Mouse (Mus musculus): ENCODE data around the gene Rere. TPM values are rescaled to one million over a fixed set of nuclear protein-coding genes. Genes with fewer than 3 reads are reported as not detected.
"Not testable (repeated sequence)": the region's sequence is repeated elsewhere in the genome, so short reads cannot be mapped to it uniquely, and the experiment has no call there.

Gene Rere
- polyA plus RNA-seq, 1 experiment from 2014 or later = 57.2 TPM

DNA sequence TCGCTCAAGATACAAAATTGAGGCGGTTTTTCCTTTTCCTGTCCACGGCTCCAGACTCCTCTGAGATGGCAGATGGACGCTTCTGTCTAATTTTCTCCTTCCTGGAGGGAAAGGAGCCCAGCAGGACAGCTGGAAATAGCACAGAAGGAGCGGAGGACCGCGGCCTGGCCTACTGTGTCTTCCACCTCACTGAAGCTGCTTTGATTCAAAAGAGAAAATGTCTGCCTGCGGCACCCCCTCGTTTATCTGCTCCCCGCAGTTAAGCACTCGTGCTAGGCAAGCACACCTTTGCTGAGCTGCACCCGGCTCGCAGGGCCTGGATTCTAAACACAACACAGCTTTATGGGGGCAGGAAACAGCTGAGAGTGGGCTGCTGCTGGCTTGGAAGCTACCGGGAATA is 23.1 kb upstream of the Rere start:
- 0 out of 2 replicates have a peak overlapping the region, but pooled peaks have one; percentile 7 for H3K27ac ChIP-seq
- ATAC-seq (ENCODE audit: low FRiP score, low read depth) = no peak
- H3K27me3 ChIP-seq (replicated peaks) = no peaks in the 10 kb centered on the region
- no peak overlapping the region for H3K4me3 ChIP-seq
- WGBS = 72% methylated on average over 14 of the region's 14 CpGs
- peaks cover 8% of the 10 kb centered on the region for H3K4me1 ChIP-seq
- no peaks in the 10 kb centered on the region; the same call in 1 of the 2 replicates for H3K36me3 ChIP-seq
- H3K4me2 ChIP-seq (replicated peaks) = no peak overlapping the region
- 0 out of 2 replicates have a peak overlapping the region, but pooled peaks have one; percentile 7 for H3K9ac ChIP-seq
- no peaks in the 10 kb centered on the region for H3K9me3 ChIP-seq

DNA sequence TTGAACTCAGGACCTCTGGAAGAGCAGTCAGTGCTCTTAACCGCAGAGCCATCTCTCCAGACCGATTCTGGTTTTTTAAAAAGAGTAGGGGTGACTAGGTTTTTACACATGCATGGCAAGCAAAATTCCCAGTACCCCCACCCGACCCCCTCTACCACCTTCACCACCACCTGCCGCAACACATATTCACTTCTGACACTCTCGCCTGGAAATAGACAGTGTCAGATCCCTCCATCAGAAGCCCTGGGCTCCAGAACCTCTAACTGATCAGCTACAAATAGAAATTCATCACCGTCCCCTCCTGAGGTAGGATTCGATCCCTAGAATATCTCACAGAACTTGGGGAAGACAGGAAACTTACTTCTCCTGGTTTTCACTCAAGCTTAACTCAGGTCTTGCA is 21.9 kb upstream of the Rere start:
- no peaks in the 10 kb centered on the region for H3K27me3 ChIP-seq (replicated peaks)
- 92% methylated on average over 7 of the region's 7 CpGs for WGBS
- no peak overlapping the region for H3K4me3 ChIP-seq
- no peak overlapping the region for H3K9ac ChIP-seq
- no peak for ATAC-seq (ENCODE audit: low FRiP score, low read depth)
- H3K4me1 ChIP-seq = peaks cover 8% of the 10 kb centered on the region
- H3K36me3 ChIP-seq = no peaks in the 10 kb centered on the region; the same call in 1 of the 2 replicates
- H3K9me3 ChIP-seq = no peaks in the 10 kb centered on the region
- no peak overlapping the region for H3K27ac ChIP-seq
- no peak overlapping the region for H3K4me2 ChIP-seq (replicated peaks)

DNA sequence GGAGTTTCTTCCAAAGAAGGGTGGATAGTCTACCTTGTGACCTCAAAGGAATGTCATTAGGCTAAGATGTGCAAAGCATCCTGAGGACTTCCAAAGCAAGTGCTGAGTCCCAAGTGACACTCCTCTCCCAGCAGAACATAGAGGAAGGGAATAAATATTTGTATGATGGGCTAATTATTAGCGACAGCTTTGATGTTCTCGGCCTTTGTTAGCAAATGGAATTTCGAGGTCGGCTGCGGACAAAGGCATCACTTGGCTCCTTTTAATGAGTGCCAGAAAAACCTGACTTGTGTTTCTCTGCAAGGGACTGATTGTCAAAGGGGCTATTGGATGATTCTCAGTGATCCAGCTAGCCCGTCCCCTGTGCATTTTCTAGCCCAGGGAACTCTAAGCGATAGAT is 21.3 kb upstream of the Rere start:
- Histone ChIP-seq H3K27me3 (replicated peaks) (no peaks in the 10 kb centered on the region), H3K9me3 (no peaks in the 10 kb centered on the region), H3K9ac (no peak overlapping the region), H3K4me2 (replicated peaks) (no peak overlapping the region), H3K4me3 (no peak overlapping the region), H3K27ac (no peak overlapping the region), H3K36me3 (no peaks in the 10 kb centered on the region), H3K4me1 (peaks cover 8% of the 10 kb centered on the region)
- 50% methylated on average over 7 of the region's 7 CpGs for WGBS
- ATAC-seq (ENCODE audit: low FRiP score, low read depth) = no peak

DNA sequence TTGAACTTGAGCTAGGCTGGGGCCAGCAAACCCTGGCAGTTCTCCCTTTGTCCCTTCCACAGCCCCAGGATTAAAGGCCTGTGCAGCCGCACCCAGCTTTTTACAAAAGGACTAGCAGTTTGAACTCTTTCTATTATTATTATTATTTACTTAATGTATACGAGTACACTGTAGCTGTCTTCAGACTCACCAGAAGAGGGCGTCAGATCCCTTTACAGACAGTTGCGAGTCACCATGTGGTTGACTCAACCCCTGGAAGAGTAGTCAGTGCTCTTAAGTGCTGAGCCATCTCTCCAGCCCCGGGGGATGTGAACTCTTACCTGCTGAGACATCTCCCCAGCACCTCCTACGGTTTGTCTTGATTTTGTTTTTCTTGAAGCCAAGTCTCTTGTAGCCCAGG is 20.7 kb upstream of the Rere start:
- Histone ChIP-seq H3K9ac (no peak overlapping the region), H3K4me1 (peaks cover 8% of the 10 kb centered on the region), H3K36me3 (no peaks in the 10 kb centered on the region), H3K9me3 (no peaks in the 10 kb centered on the region), H3K27ac (no peak overlapping the region), H3K4me3 (no peak overlapping the region), H3K27me3 (replicated peaks) (no peaks in the 10 kb centered on the region), H3K4me2 (replicated peaks) (no peak overlapping the region)
- no peak for ATAC-seq (ENCODE audit: low FRiP score, low read depth)
- 33% methylated on average over 6 of the region's 6 CpGs for WGBS

DNA sequence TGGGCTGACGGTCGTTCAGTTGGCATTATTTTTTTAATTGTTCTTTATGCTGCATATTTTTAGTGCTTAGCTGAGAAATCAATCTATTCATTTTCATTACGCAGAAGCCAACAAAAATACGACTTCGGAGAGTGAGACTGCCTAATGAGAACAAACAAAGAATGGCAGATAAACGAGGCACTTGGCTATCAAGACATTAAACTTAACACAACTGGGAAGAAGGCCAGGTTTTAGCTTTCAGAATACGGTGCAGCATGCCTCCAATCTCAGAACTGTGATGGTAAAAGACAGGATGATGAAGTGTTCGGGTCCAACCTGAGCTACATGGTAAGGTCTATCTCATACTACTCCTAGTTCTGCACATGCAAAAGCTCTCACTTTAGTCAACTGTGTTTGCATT is 19.1 kb upstream of the Rere start:
- Histone ChIP-seq H3K27ac (no peak overlapping the region), H3K27me3 (replicated peaks) (no peaks in the 10 kb centered on the region), H3K36me3 (no peaks in the 10 kb centered on the region), H3K9ac (no peak overlapping the region), H3K4me3 (no peak overlapping the region), H3K4me1 (peaks cover 13% of the 10 kb centered on the region), H3K9me3 (no peaks in the 10 kb centered on the region), H3K4me2 (replicated peaks) (no peak overlapping the region)
- no peak for ATAC-seq (ENCODE audit: low FRiP score, low read depth)
- WGBS = 85% methylated on average over 8 of the region's 8 CpGs

DNA sequence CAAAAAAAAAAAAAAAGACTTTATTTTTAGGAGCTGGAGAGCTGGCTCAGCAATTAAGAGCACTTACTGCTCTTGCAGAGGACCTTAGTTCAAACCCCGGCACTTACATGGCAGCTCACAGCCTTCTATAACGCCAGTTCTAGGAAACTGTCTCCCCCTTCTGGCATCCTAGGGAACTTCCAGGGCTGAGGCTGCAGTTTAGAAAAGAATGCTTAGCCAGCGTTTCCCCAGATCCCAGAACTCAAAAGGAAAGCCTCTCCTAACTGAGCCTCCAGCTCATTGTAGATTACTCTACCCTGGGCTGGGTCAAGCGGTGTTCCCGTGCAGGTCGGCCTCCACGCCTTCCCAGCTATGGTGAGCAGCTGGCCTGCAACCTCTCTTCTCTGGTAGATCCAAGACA is 16.5 kb upstream of the Rere start:
- H3K4me2 ChIP-seq (replicated peaks) = no peak overlapping the region
- no peak overlapping the region for H3K27ac ChIP-seq
- no peaks in the 10 kb centered on the region for H3K9me3 ChIP-seq
- WGBS = 55% methylated on average over 7 of the region's 7 CpGs
- ATAC-seq (ENCODE audit: low FRiP score, low read depth) = no peak
- no peaks in the 10 kb centered on the region for H3K27me3 ChIP-seq (replicated peaks)
- H3K4me1 ChIP-seq = peaks cover 12% of the 10 kb centered on the region; the same call in 1 of the 2 replicates
- H3K36me3 ChIP-seq = no peaks in the 10 kb centered on the region
- H3K9ac ChIP-seq = no peak overlapping the region
- no peak overlapping the region for H3K4me3 ChIP-seq

DNA sequence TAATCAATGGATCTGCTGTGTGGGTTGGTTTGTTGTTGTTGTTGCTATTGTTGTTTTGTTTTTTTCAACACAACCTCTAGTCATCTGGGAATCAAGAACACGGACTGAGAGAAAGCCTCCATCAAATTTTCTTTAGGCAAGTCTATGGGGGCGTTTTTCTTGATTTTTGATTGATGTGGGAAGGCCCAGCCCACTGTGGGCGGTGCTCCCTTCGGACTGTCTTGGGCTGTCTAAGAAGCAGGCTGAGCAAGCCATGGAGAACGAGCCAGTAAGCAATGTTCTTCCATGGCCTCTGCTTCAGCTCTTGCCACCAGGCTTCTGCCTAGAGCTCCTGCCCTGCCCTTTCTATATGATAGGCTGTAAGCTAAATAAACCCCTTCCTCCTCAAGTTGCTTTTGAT is 16.0 kb upstream of the Rere start:
- WGBS = 74% methylated on average over 5 of the region's 5 CpGs
- Histone ChIP-seq H3K27me3 (replicated peaks) (no peaks in the 10 kb centered on the region), H3K4me3 (no peak overlapping the region), H3K27ac (no peak overlapping the region), H3K4me2 (replicated peaks) (no peak overlapping the region), H3K9ac (no peak overlapping the region), H3K4me1 (peaks cover 13% of the 10 kb centered on the region; the same call in 1 of the 2 replicates), H3K36me3 (no peaks in the 10 kb centered on the region), H3K9me3 (no peaks in the 10 kb centered on the region)
- ATAC-seq (ENCODE audit: low FRiP score, low read depth) = no peak

DNA sequence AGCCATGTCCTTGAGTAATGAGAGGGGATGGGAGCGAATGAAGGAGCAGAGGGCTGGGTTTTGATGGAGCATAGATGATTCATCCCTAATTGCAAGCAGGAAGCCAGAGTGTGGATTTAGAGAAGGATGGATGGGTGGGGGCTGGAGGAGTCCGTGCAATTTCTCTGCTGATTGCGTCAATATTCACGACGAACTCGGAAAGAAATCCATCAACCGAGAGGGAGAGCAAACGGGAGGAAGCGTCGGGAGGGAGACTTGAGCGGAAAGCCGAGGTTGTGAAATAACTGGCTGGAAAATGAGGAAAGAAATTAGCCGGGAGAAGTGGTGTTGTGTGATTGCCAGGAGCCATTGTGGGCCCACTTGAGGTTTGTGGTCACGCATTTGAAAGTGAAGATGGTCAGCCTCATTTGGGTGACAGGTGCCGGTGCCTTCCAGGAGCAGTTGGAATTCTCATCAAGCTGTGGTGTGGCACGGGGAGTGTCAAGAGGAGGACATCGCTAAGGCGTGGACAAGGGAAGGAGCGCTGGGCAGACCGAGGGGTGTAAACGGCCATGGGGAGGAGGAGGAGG is 14.7 kb upstream of the Rere start:
- H3K4me3 ChIP-seq = no peak overlapping the region
- no peaks in the 10 kb centered on the region for H3K9me3 ChIP-seq
- peaks cover 13% of the 10 kb centered on the region; the same call in 1 of the 2 replicates for H3K4me1 ChIP-seq
- no peaks in the 10 kb centered on the region for H3K27me3 ChIP-seq (replicated peaks)
- no peak overlapping the region for H3K27ac ChIP-seq
- H3K4me2 ChIP-seq (replicated peaks) = no peak overlapping the region; the same call in 1 of the 2 replicates
- no peak for ATAC-seq (ENCODE audit: low FRiP score, low read depth)
- no peak overlapping the region for H3K9ac ChIP-seq
- WGBS = 68% methylated on average over 21 of the region's 21 CpGs
- H3K36me3 ChIP-seq = no peaks in the 10 kb centered on the region

DNA sequence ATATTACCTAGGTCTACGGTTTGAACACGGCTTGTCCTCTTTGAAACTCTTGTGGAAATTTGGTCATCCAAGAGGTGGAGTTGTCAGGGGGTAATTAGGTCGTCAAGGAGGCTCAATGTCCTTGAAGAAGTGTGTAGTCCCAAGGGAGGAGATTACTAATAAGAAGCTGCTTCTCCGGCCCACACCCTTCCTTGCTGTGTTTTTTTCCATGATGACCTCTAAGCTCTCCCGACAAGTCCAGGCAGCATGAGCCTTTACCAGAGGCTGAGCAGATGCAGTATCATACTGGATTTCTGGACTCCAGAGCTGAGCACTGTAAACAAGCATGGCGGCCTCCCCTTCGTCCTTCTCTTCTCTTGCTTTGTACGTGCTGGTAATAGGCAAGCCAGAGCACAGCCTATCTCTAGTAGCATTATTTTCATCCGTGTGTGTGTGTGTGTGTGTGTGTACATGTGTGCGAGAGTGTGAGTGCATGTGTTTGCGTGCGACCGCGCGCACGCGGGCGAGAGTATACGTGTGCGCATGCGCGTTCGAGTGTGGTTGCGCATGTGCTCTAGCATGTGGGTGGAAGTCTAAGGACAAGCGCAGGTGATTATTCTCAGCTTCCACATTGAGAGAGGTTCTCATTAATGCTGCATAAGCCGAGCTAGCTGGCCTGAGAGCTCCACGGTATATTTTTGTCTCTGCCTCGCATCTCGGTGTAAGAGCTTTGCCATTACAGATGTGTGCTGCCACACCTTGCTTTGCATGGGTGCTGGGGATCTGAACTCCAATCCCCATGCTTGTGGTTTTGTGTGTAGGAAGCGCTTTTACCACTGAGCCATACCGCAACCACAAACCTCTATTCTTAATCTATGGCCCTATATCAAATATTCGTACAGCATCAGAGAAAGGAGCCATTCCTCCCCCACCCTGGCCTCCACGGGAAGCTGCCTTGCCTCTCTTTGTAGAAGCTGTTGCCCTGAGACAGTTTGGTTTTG is 12.5 kb upstream of the Rere start:
- Histone ChIP-seq H3K4me3 (no peak overlapping the region), H3K9me3 (no peaks in the 10 kb centered on the region), H3K27ac (no peak overlapping the region), H3K9ac (no peak overlapping the region), H3K27me3 (replicated peaks) (no peaks in the 10 kb centered on the region), H3K4me1 (peaks cover 29% of the 10 kb centered on the region), H3K36me3 (no peaks in the 10 kb centered on the region), H3K4me2 (replicated peaks) (no peak overlapping the region)
- 88% methylated on average over 33 of the region's 33 CpGs for WGBS
- ATAC-seq (ENCODE audit: low FRiP score, low read depth) = no peak

DNA sequence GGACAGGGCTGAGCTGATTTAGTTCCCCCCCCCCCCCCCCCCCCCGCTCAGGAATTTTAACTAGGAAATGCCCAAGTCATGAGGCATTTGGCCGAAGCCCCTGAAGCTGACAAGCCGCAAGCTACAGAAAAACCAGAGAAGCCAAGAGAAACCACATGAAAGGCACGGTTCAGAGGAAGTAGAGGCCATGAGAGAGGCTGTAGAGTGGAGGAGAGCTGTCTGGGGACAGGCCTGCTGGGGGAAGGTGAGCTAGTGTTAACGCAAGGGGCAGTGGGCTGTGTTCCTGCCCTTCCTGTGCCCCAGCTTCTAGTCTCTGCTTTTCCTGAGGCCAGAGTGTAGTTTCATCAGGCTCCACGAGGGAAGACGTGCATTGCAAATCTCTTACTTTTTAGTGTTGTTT is 11.8 kb upstream of the Rere start:
- Histone ChIP-seq H3K36me3 (no peaks in the 10 kb centered on the region), H3K4me3 (no peak overlapping the region), H3K9me3 (no peaks in the 10 kb centered on the region), H3K27ac (no peak overlapping the region), H3K27me3 (replicated peaks) (no peaks in the 10 kb centered on the region), H3K4me2 (replicated peaks) (no peak overlapping the region), H3K9ac (no peak overlapping the region), H3K4me1 (peaks cover 29% of the 10 kb centered on the region)
- ATAC-seq (ENCODE audit: low FRiP score, low read depth) = no peak
- 47% methylated on average over 7 of the region's 7 CpGs for whole genome bisulfite sequencing

DNA sequence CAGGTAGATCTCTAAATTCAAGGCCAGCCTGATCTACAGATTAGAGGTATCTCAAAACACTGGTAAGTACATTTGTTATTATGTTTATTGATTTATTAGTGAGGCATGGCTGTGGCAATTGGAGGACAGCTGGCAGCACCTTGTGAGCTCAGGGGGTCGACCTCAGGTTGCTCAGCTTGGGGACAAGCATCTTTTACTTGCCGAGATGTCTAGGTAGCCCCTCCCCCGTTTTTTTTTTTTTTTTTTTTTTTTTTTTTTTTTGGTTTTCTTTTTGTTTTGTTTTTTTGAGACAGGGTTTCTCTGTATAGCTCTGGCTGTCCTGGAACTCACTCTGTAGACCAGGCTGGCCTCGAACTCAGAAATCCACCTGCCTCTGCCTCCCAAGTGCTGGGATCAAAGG is 10.7 kb upstream of the Rere start:
- 73% methylated on average over 4 of the region's 4 CpGs for WGBS

DNA sequence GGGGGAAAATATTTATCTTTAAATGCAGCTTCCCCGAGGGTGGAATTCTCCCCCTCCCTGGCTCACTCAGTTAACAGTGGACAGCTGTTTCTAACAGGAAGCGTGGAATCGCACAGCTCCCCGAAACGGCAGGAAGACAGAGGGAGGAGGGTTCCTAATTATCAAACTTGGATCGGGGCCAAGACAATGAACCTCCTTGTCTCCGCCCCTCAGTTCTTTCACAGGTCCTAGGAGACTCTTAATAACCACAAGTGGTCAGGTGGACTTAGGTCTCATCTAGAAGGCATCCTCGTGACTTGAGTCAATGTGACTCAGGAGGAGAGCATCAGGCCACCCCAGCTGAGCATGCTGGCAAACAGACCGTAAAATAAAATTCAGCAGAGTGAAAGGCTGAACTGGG is 8.7 kb upstream of the Rere start:
- no peak overlapping the region for H3K27ac ChIP-seq
- ATAC-seq (ENCODE audit: low FRiP score, low read depth) = peak; percentile 78
- peaks cover 23% of the 10 kb centered on the region for H3K4me1 ChIP-seq
- H3K9me3 ChIP-seq = no peaks in the 10 kb centered on the region
- H3K9ac ChIP-seq = peak overlapping the region; percentile 8; the same call in 1 of the 2 replicates
- H3K4me3 ChIP-seq = no peak overlapping the region
- peak overlapping the region; percentile 36 for H3K4me2 ChIP-seq (replicated peaks)
- WGBS = 4% methylated on average over 9 of the region's 9 CpGs
- H3K27me3 ChIP-seq (replicated peaks) = no peaks in the 10 kb centered on the region
- no peaks in the 10 kb centered on the region for H3K36me3 ChIP-seq

More for the DNA sequence above, 10.7 kb upstream of the Rere start:
- not testable (repeated sequence) for H3K36me3 ChIP-seq; H3K27ac ChIP-seq; H3K4me3 ChIP-seq; ATAC-seq (ENCODE audit: low FRiP score, low read depth); H3K27me3 ChIP-seq (replicated peaks); H3K4me2 ChIP-seq (replicated peaks); H3K9me3 ChIP-seq; H3K9ac ChIP-seq
- H3K4me1 ChIP-seq = peaks cover 29% of the 10 kb centered on the region

All from neural tube, embryonic 12.5 days (tissue).